Mouse (Mus musculus) 3134 (cell line): ENCODE results near the gene Speg.

Experiments used
- DNase-seq: peaks from one replicate; pipeline ENCODE4 v3.0.0-alpha.2; 2011; ENCODE audit warnings: low spot score; ENCODE audit not compliant: insufficient read length; ENCODE audit errors: extremely low read depth

The Speg gene

GRCm38 (mm10) chr1:75374950-75375936, at the start of gene Speg:
Speg (plus strand) TSS chr1:75375297.
- DNase-seq, result no peak

- DNase-seq, result no peak
These were observed 47.6 kb upstream of the Speg start for GRCm38 (mm10) chr1:75327461-75327860.

- DNase-seq, result no peak
These were observed 43.8 kb upstream of the Speg start for GRCm38 (mm10) chr1:75331271-75331670.

- DNase-seq, result no peak
These were observed 38.6 kb upstream of the Speg start for GRCm38 (mm10) chr1:75336461-75336860.

- no peak for DNase-seq
These were observed 38.0 kb upstream of the Speg start for GRCm38 (mm10) chr1:75337097-75337496.

GRCm38 (mm10) chr1:75338091-75338694, 36.9 kb upstream of the Speg start:
- DNase-seq, result peak; percentile 38

DNA sequence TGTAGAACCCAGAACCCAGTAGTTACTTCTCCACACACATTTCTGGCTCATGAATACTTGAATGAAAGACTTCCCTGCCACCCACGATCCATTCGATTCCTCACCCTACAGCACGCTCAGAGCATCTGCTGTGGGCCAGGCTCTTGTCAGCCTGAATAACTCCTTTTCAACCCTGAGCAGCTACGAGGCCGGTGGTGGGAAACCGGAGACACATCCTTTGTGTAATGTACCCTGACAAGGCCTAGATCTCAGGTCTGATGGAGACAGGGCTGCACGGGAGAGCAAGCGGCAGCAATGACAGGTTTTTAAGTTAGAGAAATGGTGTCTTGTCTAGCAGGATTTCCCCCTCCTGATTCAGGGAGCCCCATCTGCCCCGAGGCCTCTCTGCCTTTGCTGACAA, 35.8 kb upstream of the Speg start:
- DNase-seq, result no peak

- no peak for DNase-seq
These were observed 34.6 kb upstream of the Speg start for GRCm38 (mm10) chr1:75340519-75340918.

DNA sequence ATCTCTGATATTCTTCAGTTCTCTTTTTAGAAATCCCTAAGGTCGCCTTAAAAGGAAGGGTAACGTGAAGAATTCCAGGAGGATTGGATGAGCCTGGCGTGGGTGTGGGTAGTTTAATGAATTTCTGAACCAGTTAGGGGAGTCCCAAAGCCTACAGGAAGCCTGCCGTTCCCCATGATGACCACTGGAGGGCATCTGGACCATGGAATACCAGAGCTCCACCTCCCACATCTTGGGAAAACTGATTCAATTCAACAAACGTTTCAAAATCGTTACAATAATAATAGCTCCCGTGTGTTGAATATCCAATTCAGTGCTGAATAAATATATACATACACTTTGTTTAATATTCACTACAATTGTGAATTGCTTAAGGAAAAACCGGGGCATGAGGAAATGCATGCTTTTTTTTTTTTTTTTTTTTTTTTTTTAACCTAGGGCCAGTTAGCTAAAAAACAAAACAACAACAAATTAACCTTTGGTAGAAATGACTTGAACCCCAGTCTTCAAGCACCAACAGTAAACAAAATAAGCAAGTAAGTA, 32.2 kb upstream of the Speg start:
- no peak for DNase-seq

DNA sequence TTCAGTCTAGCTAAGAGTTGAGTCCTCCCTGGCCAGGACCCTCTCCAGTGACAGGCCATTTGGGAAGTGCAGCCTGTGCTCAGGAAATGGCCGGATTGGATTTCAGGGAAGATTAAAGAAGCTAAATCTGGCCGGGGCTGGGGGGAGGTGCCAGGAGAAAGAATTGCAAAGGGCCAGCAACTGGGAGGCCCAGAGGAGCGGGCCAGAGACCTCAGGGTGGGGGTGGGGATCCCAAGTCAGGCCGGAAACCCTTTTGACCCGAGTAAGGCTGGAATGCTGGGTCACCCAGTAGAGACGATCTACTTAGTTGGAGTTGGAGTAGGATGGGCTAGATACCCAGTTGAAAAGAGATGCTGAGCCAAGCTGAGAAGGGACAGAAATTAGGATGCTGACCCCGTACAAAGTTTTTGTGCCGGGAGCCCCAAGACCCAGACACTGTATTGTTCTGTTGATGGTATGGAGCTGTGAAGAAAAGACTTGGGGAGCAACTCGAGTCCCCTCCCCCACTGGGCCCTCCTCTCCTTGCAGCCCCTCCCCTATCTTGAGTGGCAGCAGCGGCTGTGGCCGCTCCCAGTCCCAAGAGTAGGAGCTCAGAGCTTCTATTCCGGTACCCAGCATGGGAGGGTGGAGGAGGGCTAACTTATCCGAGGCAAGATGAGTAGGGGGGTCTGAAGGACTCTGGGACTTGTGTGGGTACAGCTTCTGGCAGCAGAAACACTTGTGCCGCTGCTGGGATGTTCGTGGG, 30.6 kb upstream of the Speg start:
- no peak for DNase-seq

DNA sequence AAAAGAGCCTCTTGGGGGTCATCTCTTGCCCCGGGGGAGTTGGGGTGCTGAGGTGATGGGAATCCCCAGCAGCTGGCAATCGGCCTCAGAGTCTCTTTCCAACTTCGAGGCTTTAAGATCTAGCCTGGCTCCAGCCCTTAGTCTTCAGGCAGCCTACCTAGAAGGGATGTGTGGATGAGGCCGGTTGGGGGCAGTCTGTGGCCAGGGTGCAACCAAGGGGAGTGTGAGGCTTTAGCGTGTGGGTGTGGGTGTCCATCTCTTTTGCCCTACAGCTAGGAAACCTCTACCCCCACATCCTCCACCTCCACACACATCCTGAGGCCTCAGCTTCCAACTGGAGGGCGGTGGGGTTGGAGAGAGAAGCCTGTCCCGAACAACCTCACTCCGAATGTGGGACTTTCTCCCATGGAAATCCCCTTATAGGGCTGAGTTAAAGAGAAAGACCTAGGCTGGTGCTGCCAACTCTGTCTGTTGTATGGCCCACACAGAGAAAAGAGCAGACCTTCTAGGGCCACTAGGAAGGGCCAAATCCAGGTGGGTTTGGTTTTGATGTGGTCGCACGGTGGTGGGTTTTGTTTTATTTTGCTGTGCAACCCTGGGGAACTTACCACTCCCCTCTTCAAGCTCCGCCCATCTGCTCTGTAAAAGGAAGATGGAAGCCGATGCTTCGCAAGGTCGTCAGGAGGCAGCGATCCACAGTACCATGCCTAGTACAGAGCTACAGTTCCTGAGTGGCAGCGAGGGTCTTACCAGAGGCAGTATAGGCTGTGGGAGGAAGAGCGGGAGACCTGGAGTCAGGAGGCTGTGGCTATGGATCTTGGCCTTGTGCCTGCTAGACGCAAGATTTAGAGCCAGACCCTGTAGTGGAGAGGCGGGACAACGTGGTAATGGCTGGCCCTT, 29.8 kb upstream of the Speg start:
- no peak for DNase-seq

GRCm38 (mm10) chr1:75347279-75347678, 27.8 kb upstream of the Speg start:
- DNase-seq, result peak; percentile 67

DNA sequence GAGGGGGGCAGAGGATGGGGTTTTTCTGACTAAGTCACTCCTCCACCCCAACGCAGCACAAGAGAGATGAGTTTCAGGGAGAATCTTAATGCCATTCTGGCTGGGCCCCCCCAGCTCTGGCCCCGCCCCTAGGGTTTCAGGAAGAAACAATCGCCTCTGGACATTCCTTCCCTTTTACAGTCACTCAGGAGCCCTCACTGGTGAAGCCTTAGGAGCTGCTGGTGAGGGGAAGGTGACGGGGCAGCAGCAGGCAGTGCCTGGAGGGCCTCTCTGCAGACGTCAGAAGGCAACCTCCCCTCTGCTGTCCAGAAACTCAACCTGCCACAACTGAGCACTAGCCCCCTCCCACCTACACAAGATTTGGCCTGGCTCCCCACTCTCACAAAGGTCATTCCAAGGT, 25.8 kb upstream of the Speg start:
- DNase-seq, result no peak

- DNase-seq, result no peak
These were observed 17.8 kb upstream of the Speg start for GRCm38 (mm10) chr1:75357261-75357660.

GRCm38 (mm10) chr1:75358009-75358408, 17.1 kb upstream of the Speg start:
- DNase-seq, result no peak

DNA sequence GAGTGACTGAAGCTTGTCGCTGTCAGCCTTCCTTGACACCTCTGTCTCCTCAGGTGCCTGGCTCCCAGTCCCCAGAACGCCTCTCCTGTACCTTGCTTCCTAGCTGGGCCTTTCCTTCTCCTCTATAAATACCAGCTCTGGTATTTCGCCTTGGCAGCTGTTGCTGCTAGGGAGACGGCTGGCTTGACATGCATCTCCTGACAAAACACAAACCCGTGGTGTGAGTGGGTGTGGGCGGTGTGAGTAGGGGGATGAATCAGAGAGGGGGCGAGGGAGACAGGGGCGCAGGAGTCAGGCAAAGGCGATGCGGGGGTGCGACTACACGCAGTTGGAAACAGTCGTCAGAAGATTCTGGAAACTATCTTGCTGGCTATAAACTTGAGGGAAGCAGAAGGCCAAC, 15.8 kb upstream of the Speg start:
- DNase-seq, result no peak

- DNase-seq, result no peak
These were observed 14.7 kb upstream of the Speg start, which contains the start of gene Des for GRCm38 (mm10) chr1:75360112-75361031. Des (plus strand) TSS chr1:75360329.

DNA sequence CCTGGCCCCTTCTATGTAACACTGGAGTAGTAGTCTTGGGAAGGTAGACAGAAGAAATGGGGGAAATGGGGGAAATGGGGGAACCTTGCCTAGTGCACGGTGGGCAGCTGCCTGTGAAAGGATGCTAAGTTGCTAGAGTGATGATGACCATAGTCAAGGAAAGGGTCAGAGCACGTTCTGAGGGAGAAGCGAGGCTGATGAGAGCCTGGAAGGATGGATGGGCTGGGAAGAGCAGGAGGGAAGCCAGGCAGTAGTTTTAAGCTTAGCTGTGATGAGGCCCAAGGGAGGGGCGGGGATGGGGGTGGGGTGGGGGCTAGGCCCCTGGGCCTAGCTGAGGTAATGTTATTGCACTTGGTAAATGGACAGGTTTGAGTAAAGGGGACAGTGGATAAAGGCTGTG, 14.0 kb upstream of the Speg start:
- DNase-seq, result no peak

- peak; percentile 44 for DNase-seq
These were observed 13.3 kb upstream of the Speg start for GRCm38 (mm10) chr1:75361750-75362149.
